Mouse (Mus musculus): ENCODE data around the gene Hist1h4m. TPM values are rescaled to one million over a fixed set of nuclear protein-coding genes. Genes with fewer than 3 reads are reported as not detected.

Gene Hist1h4m
- polyA plus RNA-seq (2012; ENCODE audit: low replicate concordance) = 19.5 and 44.0 TPM in 2 replicates

GRCm38 (mm10) chr13:21811539-21811938 lies at the start of gene Hist1h4m:
Hist1h4m (plus strand) TSS chr13:21811746.

GRCm38 (mm10) chr13:21779767-21780731 lies 31.5 kb upstream of the Hist1h4m start, which contains the start of gene Hist1h1b:
Hist1h1b (minus strand) TSS chr13:21780625.

GRCm38 (mm10) chr13:21783255-21783617 lies 28.3 kb upstream of the Hist1h4m start, which contains the start of gene Hist1h3i:
Hist1h3i (minus strand) TSS chr13:21783370.

GRCm38 (mm10) chr13:21786899-21787629 lies 24.5 kb upstream of the Hist1h4m start, which contains the start of the genes Hist1h2an and Hist1h2bp:
Hist1h2an (minus strand) TSS chr13:21787218.
Hist1h2bp (plus strand) TSS chr13:21787461.

GRCm38 (mm10) chr13:21810073-21810472 lies 1.5 kb upstream of the Hist1h4m start, which contains the start of the genes Hist1h2bq and Hist1h2ao:
Hist1h2bq (minus strand) TSS chr13:21810197.
Hist1h2ao (plus strand) TSS chr13:21810465.

GRCm38 (mm10) chr13:21831418-21832394 lies 20.2 kb downstream of the Hist1h4m start, which contains the start of gene Hist1h4n:
Hist1h4n (minus strand) TSS chr13:21832196.

GRCm38 (mm10) chr13:21833461-21833860 lies 21.9 kb downstream of the Hist1h4m start, which contains the start of the genes Hist1h2ap and Hist1h2br:
Hist1h2ap (minus strand) TSS chr13:21833507.
Hist1h2br (plus strand) TSS chr13:21833743.

Other genes starting within 250 kb of the Hist1h4m start
- gene Olfr1364, start 230.0 kb upstream of the Hist1h4m start, polyA plus RNA-seq (2012; ENCODE audit: low replicate concordance) = not detected in 2 replicates
- gene Olfr1362, start 197.7 kb upstream of the Hist1h4m start, polyA plus RNA-seq (2012; ENCODE audit: low replicate concordance) = not detected in 2 replicates
- gene Olfr11, start 169.2 kb upstream of the Hist1h4m start, polyA plus RNA-seq (2012; ENCODE audit: low replicate concordance) = not detected in 2 replicates
- not detected in 2 replicates for gene Olfr1361, start 148.4 kb upstream of the Hist1h4m start, polyA plus RNA-seq (2012; ENCODE audit: low replicate concordance)
- gene Olfr1360, start 134.3 kb upstream of the Hist1h4m start, polyA plus RNA-seq (2012; ENCODE audit: low replicate concordance) = not detected in 2 replicates
- not detected in 2 replicates for gene Olfr1359, start 113.6 kb upstream of the Hist1h4m start, polyA plus RNA-seq (2012; ENCODE audit: low replicate concordance)
- 2.0 TPM in 1 of 2 replicates, not detected in the other for gene Hist1h2bl, start 95.6 kb upstream of the Hist1h4m start, polyA plus RNA-seq (2012; ENCODE audit: low replicate concordance)
- 11.2 and 13.3 TPM in 2 replicates for gene Hist1h2ai, start 95.3 kb upstream of the Hist1h4m start, polyA plus RNA-seq (2012; ENCODE audit: low replicate concordance)
- 20.5 and 29.9 TPM in 2 replicates for gene Hist1h3h, start 94.1 kb upstream of the Hist1h4m start, polyA plus RNA-seq (2012; ENCODE audit: low replicate concordance)
- gene Hist1h2bm, start 89.7 kb upstream of the Hist1h4m start, polyA plus RNA-seq (2012; ENCODE audit: low replicate concordance) = 0.85 and 0.91 TPM in 2 replicates
- 0.72 and 1.6 TPM in 2 replicates for gene Hist1h4j, start 76.7 kb upstream of the Hist1h4m start, polyA plus RNA-seq (2012; ENCODE audit: low replicate concordance)
- 10.5 and 30.0 TPM in 2 replicates for gene Hist1h4k, start 61.2 kb upstream of the Hist1h4m start, polyA plus RNA-seq (2012; ENCODE audit: low replicate concordance)
- 17.5 and 23.9 TPM in 2 replicates for gene Hist1h2ak, start 57.9 kb upstream of the Hist1h4m start, polyA plus RNA-seq (2012; ENCODE audit: low replicate concordance)
- 0.92 TPM in 1 of 2 replicates, not detected in the other for gene Hist1h2bn, start 57.6 kb upstream of the Hist1h4m start, polyA plus RNA-seq (2012; ENCODE audit: low replicate concordance)
- gene Hist1h1b, start 31.1 kb upstream of the Hist1h4m start, polyA plus RNA-seq (2012; ENCODE audit: low replicate concordance) = 4.1 TPM in 1 of 2 replicates, not detected in the other
- 6.5 and 18.1 TPM in 2 replicates for gene Hist1h3i, start 28.4 kb upstream of the Hist1h4m start, polyA plus RNA-seq (2012; ENCODE audit: low replicate concordance)
- 15.3 and 16.1 TPM in 2 replicates for gene Hist1h2an, start 24.5 kb upstream of the Hist1h4m start, polyA plus RNA-seq (2012; ENCODE audit: low replicate concordance)
- gene Hist1h2bp, start 24.3 kb upstream of the Hist1h4m start, polyA plus RNA-seq (2012; ENCODE audit: low replicate concordance) = 0.47 and 2.4 TPM in 2 replicates
- gene Hist1h2bq, start 1.5 kb upstream of the Hist1h4m start, polyA plus RNA-seq (2012; ENCODE audit: low replicate concordance) = 5.8 and 8.5 TPM in 2 replicates
- gene Hist1h2ao, start 1.3 kb upstream of the Hist1h4m start, polyA plus RNA-seq (2012; ENCODE audit: low replicate concordance) = 1,820 and 2,295 TPM in 2 replicates
- 19.6 and 28.2 TPM in 2 replicates for gene Hist1h4n, start 20.4 kb downstream of the Hist1h4m start, polyA plus RNA-seq (2012; ENCODE audit: low replicate concordance)
- 1,183 and 6,694 TPM in 2 replicates for gene Hist1h2ap, start 21.8 kb downstream of the Hist1h4m start, polyA plus RNA-seq (2012; ENCODE audit: low replicate concordance)
- 5.3 and 9.4 TPM in 2 replicates for gene Hist1h2br, start 22.0 kb downstream of the Hist1h4m start, polyA plus RNA-seq (2012; ENCODE audit: low replicate concordance)
- gene Zfp184, start 133.3 kb downstream of the Hist1h4m start, polyA plus RNA-seq (2012; ENCODE audit: low replicate concordance) = 0.08 and 0.25 TPM in 2 replicates
- not detected in 2 replicates for gene Pom121l2, start 169.4 kb downstream of the Hist1h4m start, polyA plus RNA-seq (2012; ENCODE audit: low replicate concordance)
- gene Prss16, start 198.0 kb downstream of the Hist1h4m start, polyA plus RNA-seq (2012; ENCODE audit: low replicate concordance) = 0.55 and 1.3 TPM in 2 replicates
- 0.54 and 2.4 TPM in 2 replicates for gene Hist1h2ah, start 223.8 kb downstream of the Hist1h4m start, polyA plus RNA-seq (2012; ENCODE audit: low replicate concordance)
- 2.3 and 6.0 TPM in 2 replicates for gene Hist1h2bk, start 224.1 kb downstream of the Hist1h4m start, polyA plus RNA-seq (2012; ENCODE audit: low replicate concordance)
- gene Hist1h4i, start 229.6 kb downstream of the Hist1h4m start, polyA plus RNA-seq (2012; ENCODE audit: low replicate concordance) = 17.4 and 21.6 TPM in 2 replicates
- gene Hist1h2ag, start 231.2 kb downstream of the Hist1h4m start, polyA plus RNA-seq (2012; ENCODE audit: low replicate concordance) = 5.8 and 8.8 TPM in 2 replicates
- gene Hist1h2bj, start 231.5 kb downstream of the Hist1h4m start, polyA plus RNA-seq (2012; ENCODE audit: low replicate concordance) = 4.1 and 4.8 TPM in 2 replicates